Mouse (Mus musculus) hindbrain, embryonic 14.5 days (tissue): ENCODE results near the gene Pla2g7. TPM values are rescaled to one million over a fixed set of nuclear protein-coding genes. Genes with fewer than 3 reads are reported as not detected.
"Not testable (repeated sequence)": the region's sequence is repeated elsewhere in the genome, so short reads cannot be mapped to it uniquely, and the experiment has no call there.

Experiments
- ATAC-seq: fragments of 200-750 bp; cut with Nextera tagmentation; 2 replicates; pipeline ENCODE4 v1.8.0; 2017; ENCODE audit warnings: moderate number of reproducible peaks, mild to moderate bottlenecking, moderate TSS enrichment, moderate library complexity; ENCODE audit not compliant: low FRiP score
- DNase-seq: peaks from one replicate; pipeline ENCODE4 v3.0.0-alpha.2; 2015; ENCODE audit warnings: low spot score
- H3K27ac ChIP-seq: fragments of 300-500 bp; sonication (generic); 2 replicates; pipeline ENCODE4 v1.5.1; 2014; ENCODE audit warnings: mild to moderate bottlenecking, moderate library complexity
- H3K27me3 ChIP-seq: fragments of 300-500 bp; sonication (generic); 2 replicates; pipeline ENCODE4 v1.6.1; 2014; ENCODE audit warnings: mild to moderate bottlenecking, low read length, mixed read lengths; ENCODE audit not compliant: control insufficient read depth, insufficient read depth
- H3K36me3 ChIP-seq: fragments of 300-500 bp; sonication (generic); replicated peaks from 2 replicates; pipeline ENCODE4 v1.6.1; 2014; ENCODE audit not compliant: control insufficient read depth, insufficient read depth
- H3K4me1 ChIP-seq: fragments of 300-500 bp; sonication (generic); replicated peaks from 2 replicates; pipeline ENCODE4 v1.6.1; 2014; ENCODE audit warnings: antibody characterized with exemption, low read length, mixed read lengths; ENCODE audit not compliant: control insufficient read depth, insufficient read depth
- H3K4me2 ChIP-seq: fragments of 300-500 bp; sonication (generic); replicated peaks from 2 replicates; pipeline ENCODE4 v1.6.1; 2014; ENCODE audit warnings: mild to moderate bottlenecking, moderate library complexity
- H3K4me3 ChIP-seq: fragments of 300-500 bp; sonication (generic); replicated peaks from 2 replicates; pipeline ENCODE4 v1.5.1; 2014; ENCODE audit warnings: mild to moderate bottlenecking, low read length
- H3K9ac ChIP-seq: fragments of 300-500 bp; sonication (generic); 2 replicates; pipeline ENCODE4 v1.6.1; 2014
- H3K9me3 ChIP-seq: fragments of 300-500 bp; sonication (generic); 2 replicates; pipeline ENCODE4 v1.6.1; 2016; ENCODE audit warnings: low read length; ENCODE audit not compliant: control insufficient read depth
- WGBS: fragments of 180-500 bp; shearing (Covaris S2); extraction: QIAGEN DNeasy Blood & Tissue Kit; methylation state at CpG from one replicate; pipeline ENCODE4 v1.1.7; 2014; 5-methylcytosine and 5-hydroxymethylcytosine counted together
- polyA plus RNA-seq: library from polyadenylated mRNA; unstranded; fragments of >200 nt; fragmentation: Nextera tagmentation; extraction: Ambion mirVana; gene quantifications from 2 replicates; pipeline ENCODE4 v1.2.1, GENCODE M21; 2014

The Pla2g7 gene
- polyA plus RNA-seq = 105 and 113 TPM in 2 replicates

DNA sequence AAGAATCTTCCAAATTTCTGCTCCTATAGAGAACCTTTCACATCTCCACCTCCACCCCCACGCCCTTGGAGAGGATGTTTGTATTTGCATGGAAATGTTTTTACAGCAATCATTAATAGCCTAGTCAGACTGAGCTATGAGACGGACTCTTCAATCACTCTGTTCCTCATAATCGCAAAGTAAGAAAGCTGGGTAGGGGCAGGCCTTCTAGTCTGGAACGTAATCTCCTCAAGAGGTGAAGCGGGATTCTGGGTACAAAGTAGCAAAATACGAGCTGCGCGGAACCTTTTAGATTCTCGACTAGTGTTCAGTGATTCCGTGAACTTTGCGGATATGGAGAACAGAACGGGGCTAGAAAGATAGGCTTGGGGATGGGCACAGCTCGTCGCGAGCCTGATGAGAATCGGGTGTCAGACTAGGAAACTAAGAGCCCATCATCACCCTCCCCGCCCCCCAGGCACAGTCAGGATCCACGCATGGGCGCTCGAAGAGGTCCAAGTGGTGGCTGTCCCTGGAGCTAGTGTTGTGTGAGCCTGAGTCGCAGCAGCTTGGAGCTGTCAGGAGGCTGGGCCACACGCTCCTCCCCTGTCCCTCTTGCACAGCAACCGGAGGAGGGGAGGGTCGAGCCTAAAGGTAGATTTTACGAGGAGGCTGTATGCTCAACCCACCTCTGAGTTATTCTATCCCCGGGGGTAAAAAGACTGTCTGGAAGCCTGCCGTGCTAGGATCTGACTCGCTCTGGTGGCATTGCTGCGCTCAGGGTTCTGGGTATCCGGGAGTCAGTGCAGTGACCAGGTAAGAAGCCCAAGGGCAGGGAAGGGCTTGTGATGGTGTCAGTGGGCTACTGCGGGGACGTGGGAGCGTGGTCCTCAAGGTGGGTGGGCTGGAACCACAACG lies at the start of gene Pla2g7:
Gene Pla2g7 (plus strand): TSS at position 107 of the 897 bp plus-strand sequence.
- ATAC-seq (peak; percentile 87), DNase-seq (peak; percentile 64)
- Histone ChIP-seq H3K27ac (peak within 1 kb of the TSS; percentile 64), H3K9ac (peak within 1 kb of the TSS; percentile 58), H3K4me3 (peak within 1 kb of the TSS; percentile 35), H3K27me3 (no peaks in the 10 kb centered on the region), H3K36me3 (no peaks in the 10 kb centered on the region), H3K9me3 (no peaks in the 10 kb centered on the region), H3K4me2 (peak within 1 kb of the TSS; percentile 67), H3K4me1 (no peaks in the 10 kb centered on the region; the same call in 1 of the 2 replicates)
- WGBS = under 1% methylated on average over 34 of the region's 34 CpGs

DNA sequence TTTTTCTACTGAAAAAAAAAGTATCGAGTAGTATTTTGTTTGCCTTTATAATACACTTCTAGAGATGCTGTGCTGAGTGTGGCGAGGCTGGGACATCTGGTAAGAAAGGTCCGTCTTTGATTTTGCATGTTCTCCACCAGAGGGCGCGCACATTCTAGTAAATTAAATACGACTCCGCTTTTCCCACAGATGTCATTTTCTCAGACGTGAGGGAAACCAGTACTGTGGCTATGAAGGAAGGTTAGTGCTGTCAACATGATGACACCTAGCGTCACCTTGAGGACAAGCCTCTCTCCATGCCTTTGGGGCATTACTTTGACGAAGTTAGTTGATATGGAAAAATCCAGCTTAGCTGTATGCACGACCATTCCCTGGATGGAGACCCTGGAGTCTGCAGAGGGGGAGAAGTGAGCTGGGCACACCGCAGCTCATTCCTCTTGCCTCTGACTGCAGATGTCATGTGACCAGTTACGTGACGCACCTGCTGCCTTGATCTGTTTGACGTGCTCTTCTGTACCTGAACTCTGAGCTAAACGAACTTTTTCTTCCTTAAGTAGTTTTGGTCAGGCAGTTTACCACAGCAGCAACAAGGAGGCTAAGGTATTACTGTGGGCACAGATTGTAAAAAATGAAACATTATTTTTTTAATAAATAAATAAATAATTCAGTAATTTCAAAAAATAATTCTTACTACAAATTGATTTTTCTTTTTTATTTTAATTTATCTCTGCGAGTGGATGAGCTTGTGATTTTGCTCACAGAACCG lies 49.1 kb upstream of the Pla2g7 start:
- no peaks in the 10 kb centered on the region for H3K27me3 ChIP-seq
- H3K9ac ChIP-seq = no peak overlapping the region
- H3K27ac ChIP-seq = no peak overlapping the region
- H3K4me2 ChIP-seq = peak overlapping the region; percentile 26; the same call in 1 of the 2 replicates
- no peak overlapping the region for H3K4me3 ChIP-seq
- no peaks in the 10 kb centered on the region for H3K4me1 ChIP-seq
- no peaks in the 10 kb centered on the region for H3K36me3 ChIP-seq
- peaks cover 13% of the 10 kb centered on the region; the same call in 1 of the 2 replicates for H3K9me3 ChIP-seq
- ATAC-seq = peak; percentile 85
- WGBS = 30% methylated on average over 18 of the region's 18 CpGs
- peak; percentile 89 for DNase-seq

DNA sequence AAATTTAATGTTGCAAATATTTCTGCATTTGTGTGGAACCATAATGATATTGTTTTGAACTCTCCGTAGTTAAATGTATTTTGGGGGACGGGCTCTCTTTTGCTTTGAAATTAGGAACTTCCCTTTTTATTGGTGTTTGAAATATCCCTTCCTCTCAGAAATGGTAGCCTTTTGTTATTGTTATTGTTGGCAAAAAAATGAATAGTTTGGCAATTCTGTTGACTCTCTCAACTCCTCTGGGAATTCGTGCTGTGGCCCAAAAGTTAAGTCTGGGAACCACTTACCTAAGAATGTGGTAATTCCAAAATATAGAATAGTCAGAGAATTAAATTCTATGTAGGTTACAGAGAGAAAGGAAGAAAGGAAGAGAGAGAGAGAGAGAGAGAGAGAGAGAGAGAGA lies 47.7 kb upstream of the Pla2g7 start:
- Histone ChIP-seq H3K9ac (no peak overlapping the region), H3K9me3 (peaks cover under 1% of the 10 kb centered on the region; the same call in 1 of the 2 replicates), H3K36me3 (no peaks in the 10 kb centered on the region), H3K4me3 (no peak overlapping the region), H3K4me1 (no peaks in the 10 kb centered on the region), H3K27ac (no peak overlapping the region), H3K27me3 (no peaks in the 10 kb centered on the region), H3K4me2 (no peak overlapping the region)
- DNase-seq (no peak), ATAC-seq (no peak)
- WGBS = 85% methylated on average over 3 of the region's 3 CpGs

DNA sequence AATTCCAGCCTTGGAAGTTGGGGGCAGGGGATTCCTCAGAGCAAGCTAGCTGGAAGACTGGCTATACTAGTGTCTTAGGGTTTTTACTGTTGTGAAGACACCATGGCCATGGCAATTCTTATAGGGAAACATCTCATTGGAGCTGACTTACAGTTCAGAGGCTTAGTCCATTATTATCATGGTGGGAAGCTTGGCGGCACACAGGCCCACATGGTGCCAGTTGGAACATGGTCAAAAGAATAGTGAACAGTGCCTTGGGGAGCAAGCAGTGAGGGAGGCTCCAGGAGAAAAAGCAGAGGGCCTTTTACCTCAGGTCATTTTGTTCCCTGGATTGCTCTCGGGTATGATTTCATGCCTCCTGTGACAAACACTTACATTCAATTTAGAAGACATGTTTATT lies 37.4 kb upstream of the Pla2g7 start:
- DNase-seq (no peak), ATAC-seq (no peak)
- Histone ChIP-seq H3K27ac (no peak overlapping the region), H3K9me3 (no peaks in the 10 kb centered on the region), H3K9ac (no peak overlapping the region), H3K4me2 (no peak overlapping the region), H3K4me1 (no peaks in the 10 kb centered on the region), H3K27me3 (no peaks in the 10 kb centered on the region), H3K36me3 (no peaks in the 10 kb centered on the region), H3K4me3 (no peak overlapping the region)
- WGBS = 75% methylated on average over 2 of the region's 2 CpGs

DNA sequence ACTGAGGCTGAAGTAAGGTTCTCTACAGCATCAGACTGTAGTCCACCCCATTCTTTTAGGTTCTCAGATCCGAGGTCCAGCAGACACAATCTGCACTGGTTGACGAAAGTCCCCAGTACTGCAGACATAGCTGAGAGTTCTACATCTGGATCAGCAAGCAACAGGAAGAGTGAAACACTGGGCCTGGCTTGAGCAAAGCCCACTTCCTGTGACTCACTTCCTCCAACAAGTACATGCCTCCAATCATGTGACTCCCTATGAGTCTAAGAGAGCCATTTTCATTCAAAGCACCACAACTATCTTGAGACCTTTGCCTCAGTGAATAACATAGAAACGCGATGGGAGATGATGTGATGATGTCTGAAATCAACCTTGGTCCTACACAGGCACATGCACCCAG lies 36.7 kb upstream of the Pla2g7 start:
- H3K9ac ChIP-seq = no peak overlapping the region
- WGBS = 97% methylated on average over 4 of the region's 4 CpGs

DNA sequence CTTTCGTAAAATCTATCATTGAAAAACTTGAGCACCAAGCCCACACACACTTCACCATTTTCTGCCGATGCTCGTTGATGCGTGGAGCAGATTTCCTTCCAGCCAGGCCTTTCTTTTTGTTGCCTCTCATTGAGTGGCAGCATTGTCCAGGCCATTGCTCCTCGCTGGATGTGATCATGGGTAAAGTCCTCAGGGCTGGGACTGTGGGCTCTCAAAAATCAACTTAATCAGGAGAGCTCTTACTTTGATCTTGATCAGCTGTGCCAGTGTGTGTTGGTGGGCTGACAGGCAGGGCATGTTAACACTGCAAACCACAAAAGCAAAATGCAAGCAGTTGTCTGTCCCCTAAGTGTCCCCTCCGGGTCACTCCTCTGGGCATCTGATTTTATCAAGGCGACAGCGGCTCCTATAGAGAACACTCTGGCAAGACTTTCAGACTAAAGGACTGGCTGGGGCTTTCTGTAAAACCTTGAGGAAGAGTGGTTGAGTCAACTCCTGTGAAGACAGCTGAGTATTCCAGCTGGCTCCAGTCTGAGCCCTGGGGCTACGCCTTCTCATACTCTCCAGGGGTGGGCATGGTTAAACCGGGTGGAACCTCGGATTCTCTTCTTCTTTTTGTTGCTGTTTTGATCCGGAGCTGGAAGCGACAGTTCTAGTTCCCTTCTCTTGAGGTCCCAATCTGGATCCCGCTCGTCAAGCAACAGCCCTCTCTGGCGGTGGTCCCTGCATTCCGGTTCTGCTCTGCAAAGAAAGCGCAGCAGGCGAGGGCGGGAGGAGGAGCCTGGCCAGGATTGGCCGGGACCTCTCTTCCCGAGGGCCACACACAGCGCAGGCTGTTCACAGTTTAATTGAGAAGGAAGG lies 33.3 kb upstream of the Pla2g7 start:
- no peak overlapping the region for H3K4me3 ChIP-seq
- H3K27ac ChIP-seq = no peak overlapping the region
- H3K27me3 ChIP-seq = no peaks in the 10 kb centered on the region

More for the DNA sequence above, 36.7 kb upstream of the Pla2g7 start:
- no peak overlapping the region for H3K4me2 ChIP-seq
- no peaks in the 10 kb centered on the region for H3K36me3 ChIP-seq
- DNase-seq (no peak), ATAC-seq (no peak)
- H3K4me1 ChIP-seq = no peaks in the 10 kb centered on the region
- no peaks in the 10 kb centered on the region for H3K9me3 ChIP-seq
- H3K4me3 ChIP-seq = no peak overlapping the region
- H3K27ac ChIP-seq = no peak overlapping the region
- no peaks in the 10 kb centered on the region for H3K27me3 ChIP-seq

DNA sequence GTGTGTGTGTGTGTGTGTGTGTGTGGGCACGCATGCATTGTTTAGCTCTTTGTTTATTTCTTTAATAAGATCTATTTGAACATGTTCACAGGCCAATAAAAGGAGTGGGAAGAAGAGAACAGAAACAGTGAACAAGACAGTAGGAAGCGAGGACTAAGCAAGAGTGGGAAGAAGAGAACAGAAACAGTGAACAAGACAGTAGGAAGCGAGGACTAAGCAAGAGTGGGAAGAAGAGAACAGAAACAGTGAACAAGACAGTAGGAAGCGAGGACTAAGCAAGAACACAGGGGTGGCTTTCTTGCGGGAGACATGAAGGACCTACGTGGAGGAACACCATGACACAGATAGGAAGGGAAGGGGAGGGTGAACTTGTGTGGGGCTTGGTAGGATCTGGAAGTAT lies 31.1 kb upstream of the Pla2g7 start:
- not testable (repeated sequence) for H3K36me3 ChIP-seq, H3K4me2 ChIP-seq, H3K9me3 ChIP-seq, ATAC-seq, H3K4me1 ChIP-seq, H3K27me3 ChIP-seq, H3K4me3 ChIP-seq, DNase-seq, H3K9ac ChIP-seq, H3K27ac ChIP-seq
- 89% methylated on average over 6 of the region's 6 CpGs for WGBS

More for the DNA sequence above, 33.3 kb upstream of the Pla2g7 start:
- Histone ChIP-seq H3K9me3 (no peaks in the 10 kb centered on the region), H3K4me2 (peak overlapping the region; percentile 31), H3K9ac (no peak overlapping the region), H3K36me3 (no peaks in the 10 kb centered on the region), H3K4me1 (no peaks in the 10 kb centered on the region)
- ATAC-seq (peak; percentile 77; the same call in 1 of the 2 replicates), DNase-seq (peak; percentile 53)
- WGBS = 6% methylated on average over 23 of the region's 23 CpGs

DNA sequence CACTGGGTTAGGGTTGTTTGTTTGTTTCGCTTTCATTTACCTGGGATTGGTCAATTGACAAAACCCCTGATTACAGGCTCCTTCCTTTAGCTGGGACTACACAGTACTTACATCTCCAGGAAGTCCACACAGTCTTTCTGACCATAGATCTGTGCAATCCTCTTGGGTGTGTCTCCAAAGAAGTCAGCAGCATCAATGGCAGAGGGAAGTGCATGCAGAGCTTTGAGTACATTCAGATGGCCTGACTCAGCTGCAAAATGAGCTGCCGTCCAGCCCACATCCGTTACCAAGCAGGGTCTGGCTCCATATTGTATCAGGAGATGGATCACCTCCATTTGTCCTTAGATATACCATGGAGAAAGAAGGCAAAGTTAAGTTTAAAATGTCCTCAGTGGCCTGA lies 29.1 kb upstream of the Pla2g7 start:
- Histone ChIP-seq H3K4me2 (no peak overlapping the region), H3K27me3 (no peaks in the 10 kb centered on the region), H3K4me3 (no peak overlapping the region), H3K27ac (no peak overlapping the region), H3K9ac (no peak overlapping the region), H3K36me3 (no peaks in the 10 kb centered on the region), H3K4me1 (no peaks in the 10 kb centered on the region), H3K9me3 (no peaks in the 10 kb centered on the region)
- DNase-seq (no peak), ATAC-seq (no peak)
- WGBS = 88% methylated on average over 3 of the region's 3 CpGs
